ENCODE assay signal across 24 mouse cellular contexts in the genomic region with DNA sequence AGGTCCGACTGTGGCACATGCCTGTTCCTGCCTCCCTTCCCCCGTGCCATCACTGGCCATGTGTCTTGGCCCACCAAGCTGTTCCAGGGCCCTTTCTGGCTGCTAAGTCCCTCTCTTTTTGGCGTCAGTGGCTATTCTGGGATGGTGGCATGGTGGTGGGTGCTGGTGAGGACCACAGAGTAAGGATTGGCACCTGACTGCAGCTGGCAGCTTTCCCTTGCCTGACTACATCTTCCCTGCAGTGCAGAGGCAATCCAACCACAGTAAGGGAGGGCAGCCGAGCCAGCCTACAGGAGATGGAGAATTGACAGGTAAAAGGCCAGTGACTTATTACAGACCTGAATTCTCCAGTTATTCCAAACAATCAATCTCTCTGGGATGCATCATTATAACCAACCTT. TPM values are rescaled to one million over a fixed set of nuclear protein-coding genes. Genes with fewer than 3 reads are reported as not detected.
DNase-seq lines count a peak whose midpoint lies in the region; ATAC-seq lines count a peak whose summit lies in the region.
"Had no signal": no experiment of that assay in that cellular context is flagged by ENCODE, and none has a peak within 500 bp of the region (broad histone marks: within the 10 kb centered on the region; RNA-seq: fewer than 3 reads in every experiment).

No protein-coding gene starts in this region.

- H3K9me3 ChIP-seq in hindbrain, embryonic 10.5 days, result no peaks in the 10 kb centered on the region
- no peaks in the 10 kb centered on the region for H3K9me3 ChIP-seq in hindbrain, embryonic 12.5 days (replicated peaks)
- H3K9me3 ChIP-seq in embryonic facial prominence, embryonic 10.5 days, result no peaks in the 10 kb centered on the region
- no peaks in the 10 kb centered on the region for H3K9me3 ChIP-seq in embryonic facial prominence, embryonic 12.5 days
- H3K9me3 ChIP-seq: embryonic facial prominence, embryonic 13.5 days; embryonic facial prominence, embryonic 15.5 days; forebrain, embryonic 10.5 days; forebrain, embryonic 12.5 days had no signal

- ATAC-seq in hindbrain, embryonic 12.5 days (ENCODE audit: low FRiP score), result no peak
- ATAC-seq in embryonic facial prominence, embryonic 12.5 days (ENCODE audit: insufficient number of reproducible peaks, insufficient read depth, low FRiP score, low TSS enrichment), result no peak
- ATAC-seq: forebrain, embryonic 14.5 days; forebrain, embryonic 16.5 days had no signal

- peak overlapping the region; percentile 1; the same call in 1 of the 2 replicates for H3K27ac ChIP-seq in hindbrain, embryonic 10.5 days
- H3K27ac ChIP-seq in hindbrain, embryonic 12.5 days, result no peak overlapping the region
- peak overlapping the region; percentile 27 for H3K27ac ChIP-seq in embryonic facial prominence, embryonic 10.5 days (replicated peaks)
- H3K27ac ChIP-seq in embryonic facial prominence, embryonic 12.5 days, result peak overlapping the region; percentile 23; the same call in 1 of the 2 replicates
- H3K27ac ChIP-seq: embryonic facial prominence, embryonic 15.5 days; forebrain, embryonic 10.5 days; forebrain, embryonic 12.5 days had no signal

- H3K4me2 ChIP-seq in hindbrain, embryonic 12.5 days (replicated peaks), result no peak overlapping the region
- H3K4me2 ChIP-seq in embryonic facial prominence, embryonic 12.5 days (replicated peaks), result no peak overlapping the region
- H3K4me2 ChIP-seq: embryonic facial prominence, embryonic 13.5 days; embryonic facial prominence, embryonic 15.5 days; forebrain, embryonic 12.5 days had no signal

- no peaks in the 10 kb centered on the region for H3K36me3 ChIP-seq in hindbrain, embryonic 10.5 days
- no peaks in the 10 kb centered on the region for H3K36me3 ChIP-seq in hindbrain, embryonic 12.5 days
- no peaks in the 10 kb centered on the region for H3K36me3 ChIP-seq in embryonic facial prominence, embryonic 10.5 days (replicated peaks)
- no peaks in the 10 kb centered on the region for H3K36me3 ChIP-seq in embryonic facial prominence, embryonic 12.5 days
- H3K36me3 ChIP-seq: embryonic facial prominence, embryonic 13.5 days; embryonic facial prominence, embryonic 15.5 days; forebrain, embryonic 10.5 days; forebrain, embryonic 12.5 days had no signal

- DNase-seq in cerebellum, postnatal 14 days, result peak; percentile 78
- no peak for DNase-seq in cerebellum, adult 11 months
- no peak for DNase-seq in hindbrain, embryonic 10.5 days (ENCODE audit: low spot score)
- DNase-seq in embryonic facial prominence, embryonic 10.5 days (ENCODE audit: low spot score), result no peak
- no peak for DNase-seq in kidney, adult 18-20 months
- DNase-seq: adrenal gland, adult 2 months; adrenal gland, postnatal 10 days; adrenal gland, postnatal 25 days; cerebellum, adult 11-12 months; cerebellum, adult 8-10 months; cerebellum, adult 9-11 months; embryo, embryonic 11 days had no signal

- 85% methylated on average over 4 of the region's 4 CpGs for WGBS in hindbrain, embryonic 10.5 days
- 80% methylated on average over 4 of the region's 4 CpGs for WGBS in hindbrain, embryonic 12.5 days
- WGBS in embryonic facial prominence, embryonic 10.5 days, result 91% methylated on average over 4 of the region's 4 CpGs
- WGBS in embryonic facial prominence, embryonic 12.5 days, result 82% methylated on average over 4 of the region's 4 CpGs

- no peak overlapping the region for H3K4me3 ChIP-seq in hindbrain, embryonic 10.5 days
- H3K4me3 ChIP-seq in hindbrain, embryonic 12.5 days, result no peak overlapping the region
- no peak overlapping the region for H3K4me3 ChIP-seq in embryonic facial prominence, embryonic 10.5 days
- no peak overlapping the region for H3K4me3 ChIP-seq in embryonic facial prominence, embryonic 12.5 days
- H3K4me3 ChIP-seq: embryonic facial prominence, embryonic 13.5 days; embryonic facial prominence, embryonic 15.5 days; erythroblast, embryonic 14.5 days; forebrain, embryonic 10.5 days; forebrain, embryonic 12.5 days had no signal

- no peak overlapping the region for H3K9ac ChIP-seq in hindbrain, embryonic 12.5 days
- no peak overlapping the region for H3K9ac ChIP-seq in embryonic facial prominence, embryonic 12.5 days
- H3K9ac ChIP-seq: embryonic facial prominence, embryonic 13.5 days; embryonic facial prominence, embryonic 15.5 days; forebrain, embryonic 12.5 days had no signal

- H3K27me3 ChIP-seq in hindbrain, embryonic 10.5 days (ENCODE audit: insufficient read depth, poor library complexity, severe bottlenecking), result no peaks in the 10 kb centered on the region
- H3K27me3 ChIP-seq in hindbrain, embryonic 12.5 days, result no peaks in the 10 kb centered on the region
- no peaks in the 10 kb centered on the region for H3K27me3 ChIP-seq in embryonic facial prominence, embryonic 10.5 days (replicated peaks; ENCODE audit: low read depth, poor library complexity, severe bottlenecking)
- H3K27me3 ChIP-seq in embryonic facial prominence, embryonic 12.5 days, result no peaks in the 10 kb centered on the region
- H3K27me3 ChIP-seq: embryonic facial prominence, embryonic 13.5 days; embryonic facial prominence, embryonic 15.5 days; forebrain, embryonic 12.5 days had no signal

- H3K4me1 ChIP-seq in hindbrain, embryonic 10.5 days (replicated peaks), result no peaks in the 10 kb centered on the region
- H3K4me1 ChIP-seq in hindbrain, embryonic 12.5 days, result peaks cover 4% of the 10 kb centered on the region
- H3K4me1 ChIP-seq in embryonic facial prominence, embryonic 10.5 days, result peaks cover 22% of the 10 kb centered on the region
- peaks cover 15% of the 10 kb centered on the region for H3K4me1 ChIP-seq in embryonic facial prominence, embryonic 12.5 days
- H3K4me1 ChIP-seq: forebrain, embryonic 12.5 days had no signal

RNA-seq across cellular contexts. Expression of gene Gm10803, which starts 45.1 kb away (rescaled TPM):
- not detected in 2 replicates for polyA plus RNA-seq in hindbrain, embryonic 10.5 days (2016; fragmentation: Nextera tagmentation; extraction: Ambion mirVana)
- not detected in 2 replicates for polyA plus RNA-seq in hindbrain, embryonic 12.5 days (2016; fragmentation: Nextera tagmentation; extraction: Ambion mirVana)
- polyA plus RNA-seq in embryonic facial prominence, embryonic 10.5 days (2016; fragmentation: Nextera tagmentation; extraction: Ambion mirVana), result not detected in 2 replicates
- polyA plus RNA-seq in embryonic facial prominence, embryonic 12.5 days (2016; fragmentation: Nextera tagmentation; extraction: Ambion mirVana), result not detected in 2 replicates
- polyA plus RNA-seq: adrenal gland, adult 2 months; brain, embryonic 14.5 days; C2C12; embryonic facial prominence, embryonic 13.5 days; embryonic facial prominence, embryonic 15.5 days; erythroblast, embryonic 14.5 days; forebrain, embryonic 10.5 days; forebrain, embryonic 12.5 days; forebrain, embryonic 14.5 days; forebrain, embryonic 16.5 days; frontal cortex, adult 2 months had no signal

RNA-seq across cellular contexts. Expression of gene Cd82, which starts 52.3 kb away (rescaled TPM):
- polyA plus RNA-seq in hindbrain, embryonic 10.5 days (2016; fragmentation: Nextera tagmentation; extraction: Ambion mirVana), result 6.2 and 10.3 TPM in 2 replicates
- 13.2 and 15.4 TPM in 2 replicates for polyA plus RNA-seq in hindbrain, embryonic 12.5 days (2016; fragmentation: Nextera tagmentation; extraction: Ambion mirVana)
- polyA plus RNA-seq in embryonic facial prominence, embryonic 10.5 days (2016; fragmentation: Nextera tagmentation; extraction: Ambion mirVana), result 5.2 and 7.3 TPM in 2 replicates
- 24.6 and 25.0 TPM in 2 replicates for polyA plus RNA-seq in embryonic facial prominence, embryonic 12.5 days (2016; fragmentation: Nextera tagmentation; extraction: Ambion mirVana)

Comparison
In these comparisons a context has a peak if more than half of its experiments do, and no peak if none do; other contexts are left out.
1. DNase-seq: peak in cerebellum, postnatal 14 days (2 of 2); none in cerebellum, adult 11 months (single experiment), hindbrain, embryonic 10.5 days (single experiment), embryonic facial prominence, embryonic 10.5 days (single experiment) and kidney, adult 18-20 months (single experiment).